Mouse (Mus musculus) liver, adult (tissue): ENCODE data around the gene Tap2.

ENCODE experiments used
- GATA4 ChIP-seq: IDR thresholded peaks from 2 replicates; pipeline ENCODE4 v1.6.1; 2014; ENCODE audit warnings: mild to moderate bottlenecking, low read length; ENCODE audit not compliant: insufficient replicate concordance

Gene Tap2

DNA sequence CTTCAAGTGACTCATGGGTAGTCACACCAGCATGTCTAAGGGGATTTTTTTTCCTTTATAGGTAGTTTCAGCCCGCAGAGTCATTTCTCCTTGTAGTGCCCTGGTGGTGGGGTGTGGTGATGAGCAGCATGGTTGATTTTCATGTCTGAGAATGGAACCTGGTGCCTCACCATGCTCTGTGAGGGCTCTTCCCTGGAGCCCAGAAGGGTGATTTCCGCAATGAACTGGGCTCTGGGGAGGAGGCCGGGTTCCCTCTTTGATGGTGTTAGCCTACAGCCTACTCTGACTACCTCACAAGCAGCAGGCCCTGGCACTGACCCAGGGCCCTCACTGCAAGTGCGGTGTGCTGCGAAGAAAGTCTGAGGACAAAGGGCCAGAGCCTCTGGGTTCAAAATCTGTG, at the start of gene Tap2:
Gene Tap2 (plus strand): TSS at position 84 of the 400 bp plus-strand sequence.
- TF ChIP-seq GATA4, result no peak

DNA sequence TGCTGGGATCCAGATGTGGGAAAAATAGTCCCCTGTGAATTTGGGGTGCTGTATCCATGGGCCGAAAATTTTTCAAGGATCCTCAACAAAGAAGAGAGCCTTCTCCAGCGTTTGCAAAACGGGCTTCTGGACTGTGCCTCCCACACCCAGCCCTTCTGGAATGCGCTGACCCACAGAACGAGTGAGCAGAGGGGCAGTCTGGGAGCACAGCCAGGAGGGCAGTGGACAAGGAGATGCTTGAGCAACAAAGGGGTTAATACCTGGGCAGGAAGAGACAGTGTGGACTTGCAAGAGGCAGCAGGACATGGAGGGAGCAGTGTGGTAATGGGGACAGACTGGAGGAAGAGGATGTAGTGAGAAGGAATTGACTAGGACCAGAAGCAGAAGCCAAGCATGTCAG, 47.8 kb upstream of the Tap2 start:
- no peak for TF ChIP-seq GATA4

DNA sequence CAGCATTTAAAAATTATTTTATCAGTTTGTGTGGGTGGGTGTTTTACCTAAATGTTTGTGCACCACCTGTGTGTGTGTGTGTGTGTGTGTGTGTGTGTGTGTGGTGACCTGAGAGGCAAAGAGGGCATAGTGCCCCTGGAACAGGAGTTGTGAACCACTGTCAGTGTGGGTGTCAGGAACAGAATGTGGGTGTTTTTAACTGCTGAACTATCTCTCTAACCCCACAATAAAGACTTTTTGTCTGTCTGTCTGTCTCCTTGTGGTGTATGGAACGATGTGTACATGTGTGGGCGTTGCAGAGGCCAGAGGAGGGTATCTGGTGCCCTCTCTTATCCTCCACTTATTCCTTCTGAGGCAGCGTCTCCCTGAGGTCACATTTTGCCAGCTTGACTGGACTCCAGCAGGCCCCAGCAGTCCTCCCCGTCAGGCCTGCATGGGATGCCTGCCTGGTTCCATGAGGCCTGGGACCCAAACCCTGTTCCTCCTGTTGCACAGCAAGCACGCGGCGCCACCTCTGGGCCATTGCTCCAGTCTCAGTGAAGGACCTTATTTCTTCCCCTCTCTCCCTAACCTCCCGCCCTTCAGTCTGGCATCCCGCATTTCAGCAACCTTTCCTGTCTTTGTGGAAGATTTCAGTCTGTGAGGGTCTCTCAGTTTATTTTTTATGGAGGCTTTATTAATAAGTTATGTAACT, 39.0 kb upstream of the Tap2 start:
- TF ChIP-seq GATA4, result no peak

- no peak for TF ChIP-seq GATA4
Observed at GRCm38 (mm10) chr17:34165033-34165730, 38.1 kb upstream of the Tap2 start.

GRCm38 (mm10) chr17:34169279-34169678, 34.0 kb upstream of the Tap2 start:
- no peak for TF ChIP-seq GATA4

GRCm38 (mm10) chr17:34170487-34170876, 32.8 kb upstream of the Tap2 start:
- no peak for TF ChIP-seq GATA4

DNA sequence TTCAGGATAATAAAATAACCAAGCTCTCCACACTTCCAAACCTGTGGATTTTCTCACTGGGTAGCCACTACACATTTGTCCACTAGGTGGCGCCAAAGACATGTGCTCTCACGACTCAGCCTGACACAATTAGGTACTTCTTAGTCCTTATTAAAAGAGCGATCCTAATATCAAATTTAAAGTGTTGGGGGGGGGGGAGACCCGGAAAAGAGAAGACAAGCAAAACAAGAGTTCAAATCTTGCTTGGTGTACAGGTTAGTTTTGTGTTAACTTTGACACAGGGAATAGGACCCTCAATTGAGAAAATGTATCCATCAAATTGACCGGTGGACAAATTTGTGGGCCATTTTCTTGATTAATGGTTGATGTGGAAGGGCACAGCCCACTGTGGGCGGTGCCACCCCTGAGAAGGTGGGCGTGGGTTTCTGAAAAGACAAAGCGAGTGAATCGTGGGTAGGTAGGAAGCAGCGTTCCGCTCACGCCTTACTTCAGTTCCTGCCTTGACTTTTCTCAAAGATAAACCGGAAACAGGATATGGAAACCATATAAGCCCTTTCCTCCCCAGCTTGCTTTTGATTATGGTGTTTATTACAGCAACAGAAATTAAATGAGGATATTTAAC, 32.3 kb upstream of the Tap2 start:
- no peak for TF ChIP-seq GATA4

GRCm38 (mm10) chr17:34172528-34172927, 30.8 kb upstream of the Tap2 start:
- no peak for TF ChIP-seq GATA4

- TF ChIP-seq GATA4, result no peak
Observed at GRCm38 (mm10) chr17:34174075-34174474, 29.3 kb upstream of the Tap2 start.

DNA sequence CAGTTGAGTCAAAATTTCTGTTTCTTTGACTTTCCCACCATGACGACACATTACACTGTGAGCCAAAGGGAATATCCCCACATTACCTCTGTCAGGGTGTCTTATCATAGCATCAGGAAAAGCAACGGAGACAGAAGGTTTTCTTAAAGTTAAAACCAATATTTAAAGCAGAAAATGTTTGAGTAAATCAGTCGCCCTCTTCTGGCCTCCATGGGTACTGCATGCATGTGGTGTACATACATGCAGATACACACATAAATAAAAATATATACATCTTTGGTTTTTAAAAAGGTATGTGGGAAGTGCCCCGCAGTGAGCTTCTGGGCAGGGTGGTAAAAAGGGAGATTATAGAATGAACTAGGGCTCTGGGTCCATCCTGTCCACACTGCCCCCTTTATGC, 26.1 kb upstream of the Tap2 start:
- TF ChIP-seq GATA4, result no peak

DNA sequence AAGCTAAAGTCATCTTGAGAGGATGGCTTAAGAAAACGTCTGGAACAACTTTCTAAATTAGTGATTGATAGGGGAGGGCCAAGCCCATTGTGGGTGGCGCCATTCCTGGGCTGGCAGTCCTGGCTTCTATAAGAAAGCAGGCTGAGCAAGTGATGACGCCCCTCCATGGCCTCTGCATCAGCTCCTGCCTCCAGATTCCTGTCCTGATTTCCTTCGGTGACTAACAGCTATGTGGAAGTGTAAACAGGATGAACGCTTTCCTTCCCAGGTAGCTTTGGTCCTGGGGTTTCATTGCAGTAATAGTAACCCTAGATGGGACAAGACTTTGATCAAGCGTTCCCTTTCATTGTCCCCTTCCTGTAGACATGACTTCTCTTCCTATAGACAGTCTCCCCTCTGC, 24.3 kb upstream of the Tap2 start:
- TF ChIP-seq GATA4, result no peak

- TF ChIP-seq GATA4, result no peak
Observed at GRCm38 (mm10) chr17:34179913-34180859, 23.1 kb upstream of the Tap2 start.

DNA sequence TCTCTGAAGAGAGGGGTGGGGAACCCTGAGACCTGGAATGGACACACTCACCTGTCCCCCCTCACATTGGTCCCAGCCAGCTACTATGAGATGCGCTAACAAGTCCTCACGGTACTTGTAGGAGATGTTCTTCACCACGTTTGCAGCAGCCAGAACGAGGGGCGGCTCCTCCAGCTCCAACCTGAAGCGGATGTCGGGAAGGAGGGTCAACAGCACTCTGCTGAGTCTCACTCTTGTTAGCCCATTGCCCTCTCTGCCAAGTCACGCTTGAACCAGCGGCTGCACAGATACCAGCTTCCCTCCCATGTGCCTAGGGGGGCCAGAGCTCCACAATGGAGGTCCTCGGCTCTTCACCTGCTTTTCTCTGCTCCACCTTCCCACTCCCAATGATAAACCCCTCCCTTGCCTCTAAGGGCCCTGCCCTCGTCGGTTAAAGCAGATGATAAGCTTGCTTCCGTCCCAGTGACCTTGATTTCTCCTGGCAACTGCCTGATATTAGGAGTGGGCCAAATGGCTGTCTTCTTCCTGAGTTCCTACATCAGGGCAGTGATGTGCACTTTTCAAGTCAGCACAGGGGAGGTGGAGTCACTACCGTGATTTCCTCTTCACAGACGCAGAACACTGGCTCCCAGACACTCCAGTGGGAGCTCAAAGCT, 19.6 kb upstream of the Tap2 start:
- no peak for TF ChIP-seq GATA4

DNA sequence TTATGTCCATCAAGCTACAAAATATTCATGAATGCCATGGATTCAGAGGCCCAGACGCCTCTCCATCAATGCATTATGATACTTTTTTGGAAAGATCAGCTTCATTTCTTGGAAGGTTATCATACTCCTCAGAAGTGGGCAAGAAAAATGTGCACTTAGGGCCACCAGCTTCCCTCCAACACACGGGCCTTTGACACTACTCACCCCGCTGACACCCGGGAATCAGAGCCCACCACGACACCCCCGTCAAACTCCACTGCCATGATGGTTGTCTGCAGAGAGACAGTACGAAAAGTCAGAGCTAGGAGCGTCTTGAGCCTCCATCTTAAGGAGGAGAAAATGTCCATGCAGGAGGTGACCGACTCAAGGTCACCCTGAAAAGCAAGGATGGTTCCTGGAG, 17.8 kb upstream of the Tap2 start:
- no peak for TF ChIP-seq GATA4

DNA sequence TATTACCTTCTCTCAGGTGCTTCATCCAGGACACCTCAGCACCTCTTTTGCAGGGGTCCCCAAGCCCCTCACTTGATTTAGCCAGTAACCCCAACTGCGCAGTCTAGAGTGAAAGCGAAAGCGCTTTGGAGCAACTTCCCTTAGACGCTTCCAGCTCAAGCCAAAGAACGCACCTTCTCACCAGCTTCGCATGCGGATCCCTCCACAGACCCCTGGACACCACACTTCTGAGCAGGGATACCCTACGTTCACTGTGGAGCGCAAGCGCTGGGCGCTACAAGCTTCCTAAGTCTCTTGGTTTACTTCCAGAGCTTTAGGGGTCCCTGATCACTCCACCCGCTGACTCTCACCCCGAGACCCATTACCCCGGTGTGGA, 16.5 kb upstream of the Tap2 start:
- TF ChIP-seq GATA4, result no peak

DNA sequence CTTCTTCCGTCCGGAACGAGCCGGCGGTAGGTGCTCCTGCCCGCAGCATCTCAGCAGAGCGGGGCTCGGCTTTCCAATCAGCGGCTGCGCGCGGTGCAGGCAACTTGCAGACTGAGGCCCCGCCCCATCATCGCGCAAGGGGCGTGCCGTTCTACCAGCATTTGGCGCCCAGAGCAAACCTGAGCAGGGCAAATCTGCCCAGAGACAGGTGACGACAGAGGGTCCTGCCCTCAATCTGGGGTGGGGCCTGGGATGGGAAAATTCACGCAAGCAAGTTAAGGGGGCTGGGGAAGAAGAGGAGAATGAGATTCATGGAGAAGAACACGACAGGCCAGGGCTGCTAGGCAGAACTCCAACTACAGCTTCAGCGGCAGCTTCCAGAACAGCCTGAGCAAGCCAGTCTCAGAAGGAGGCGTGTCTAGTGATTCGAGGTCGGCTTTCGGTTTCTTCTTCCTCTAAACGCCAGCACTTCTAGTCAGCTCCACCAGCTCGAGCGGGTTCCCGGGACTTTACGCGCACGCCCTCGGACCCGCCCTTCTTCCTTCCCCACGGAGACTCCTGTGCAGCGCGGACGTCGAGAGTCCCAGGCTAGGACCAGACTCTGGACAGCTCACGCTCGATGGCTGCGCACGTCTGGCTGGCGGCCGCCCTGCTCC, 15.9 kb upstream of the Tap2 start, which contains the start of the genes Tap1 and Psmb9:
Gene Tap1 (plus strand): TSS at position 293 of the 656 bp plus-strand sequence.
Gene Psmb9 (minus strand): TSS at position 504 of the 656 bp plus-strand sequence.
- no peak; the same call in 1 of the 2 replicates for TF ChIP-seq GATA4
